Mouse (Mus musculus) CH12.LX (cell line): ENCODE results near the gene Ptpn21. TPM values are rescaled to one million over a fixed set of nuclear protein-coding genes. Genes with fewer than 3 reads are reported as not detected.

Experiments
- DNase-seq: peaks from one replicate; pipeline ENCODE4 v3.0.0-alpha.2; 2013; ENCODE audit errors: extremely low read depth
- H3K27ac ChIP-seq: 2 replicates; pipeline ENCODE4 v1.5.1; 2012; ENCODE audit warnings: low read depth, mild to moderate bottlenecking, control low read depth, moderate library complexity; ENCODE audit not compliant: insufficient read depth
- H3K27me3 ChIP-seq: replicated peaks from 2 replicates; pipeline ENCODE3; 2012; ENCODE audit warnings: inconsistent platforms
- H3K36me3 ChIP-seq, 2 experiments: replicated peaks in 1 of 2; 2 replicates each; pipeline versions ENCODE3 to v1.6.1; 2012; ENCODE audit warnings: inconsistent platforms in 1 of 2, low read length in 1 of 2, mild to moderate bottlenecking in 1 of 2, mixed read lengths in 1 of 2, moderate library complexity in 1 of 2; ENCODE audit not compliant: control insufficient read depth in 1 of 2, insufficient read depth in 1 of 2
- H3K4me1 ChIP-seq, 2 experiments: 2 replicates each; pipeline ENCODE4 v1.6.1; 2012; ENCODE audit warnings: inconsistent platforms in 1 of 2, moderate library complexity in 1 of 2; ENCODE audit not compliant: insufficient read depth in 2 of 2, control insufficient read depth in 1 of 2
- H3K4me2 ChIP-seq: 2 replicates; pipeline ENCODE4 v1.6.1; 2012; ENCODE audit warnings: low read depth, mild to moderate bottlenecking, control low read depth; ENCODE audit not compliant: poor library complexity, insufficient read depth, severe bottlenecking
- H3K4me3 ChIP-seq, 3 experiments: fragments of 150-350 bp in 1 of 3; sonication (generic) in 1 of 3; replicated peaks in 1 of 3; 2 replicates each; pipeline versions ENCODE3 to v1.5.1; 2011 to 2012; ENCODE audit warnings: low read depth in 2 of 3, low read length in 2 of 3, mild to moderate bottlenecking in 2 of 3, moderate library complexity in 2 of 3, control low read depth in 1 of 3, improper control_type of control experiment in 1 of 3, inconsistent platforms in 1 of 3, mixed read lengths in 1 of 3; ENCODE audit not compliant: poor library complexity in 1 of 3
- H3K79me2 ChIP-seq: replicated peaks from 2 replicates; pipeline ENCODE4 v1.6.1; 2012; ENCODE audit warnings: mild to moderate bottlenecking, moderate library complexity; ENCODE audit not compliant: control insufficient read depth, poor library complexity, insufficient read depth, severe bottlenecking; ENCODE audit errors: extremely low read depth
- H3K9ac ChIP-seq: 2 replicates; pipeline ENCODE4 v1.6.1; 2012; ENCODE audit warnings: low read depth, mild to moderate bottlenecking, control low read depth, moderate library complexity; ENCODE audit not compliant: insufficient read depth
- H3K9me3 ChIP-seq: replicated peaks from 2 replicates; pipeline ENCODE3; 2012; ENCODE audit warnings: low read length, inconsistent platforms, mixed read lengths
- CHD2 ChIP-seq: IDR thresholded peaks from 2 replicates; pipeline ENCODE4 v1.6.1; 2011; ENCODE audit warnings: low read length, improper control_type of control experiment
- CTCF ChIP-seq, 2 experiments: IDR thresholded peaks in 1 of 2; conservative IDR thresholded peaks in 1 of 2; 2 replicates each; pipeline ENCODE4 v1.5.1; 2011 to 2012; ENCODE audit warnings: low read depth in 2 of 2, low read length in 2 of 2, improper control_type of control experiment in 1 of 2, inconsistent platforms in 1 of 2, mild to moderate bottlenecking in 1 of 2, moderate library complexity in 1 of 2
- EP300 ChIP-seq: IDR thresholded peaks from 2 replicates; pipeline ENCODE4 v1.6.1; 2011; ENCODE audit warnings: low read length, improper control_type of control experiment
- ETS1 ChIP-seq: conservative IDR thresholded peaks from 2 replicates; pipeline ENCODE4 v1.6.1; 2012; ENCODE audit warnings: low read depth, mild to moderate bottlenecking, inconsistent platforms, low read length, improper control_type of control experiment, moderate library complexity
- HCFC1 ChIP-seq: IDR thresholded peaks from 2 replicates; pipeline ENCODE4 v1.6.1; 2012; ENCODE audit warnings: low read depth, mild to moderate bottlenecking, inconsistent platforms, low read length, improper control_type of control experiment
- JUN ChIP-seq: IDR thresholded peaks from 2 replicates; pipeline ENCODE4 v1.6.1; 2011; ENCODE audit warnings: low read depth, mild to moderate bottlenecking, low read length, improper control_type of control experiment, moderate library complexity; ENCODE audit not compliant: insufficient read depth
- JUND ChIP-seq: conservative IDR thresholded peaks from 2 replicates; pipeline ENCODE4 v1.6.1; 2011; ENCODE audit warnings: low read depth, low read length, improper control_type of control experiment
- MAFK ChIP-seq: IDR thresholded peaks from 2 replicates; pipeline ENCODE4 v1.6.1; 2011; ENCODE audit warnings: low read length, improper control_type of control experiment; ENCODE audit not compliant: insufficient replicate concordance
- MAZ ChIP-seq: IDR thresholded peaks from 2 replicates; pipeline ENCODE4 v1.6.1; 2012; ENCODE audit warnings: low read depth, mild to moderate bottlenecking, inconsistent platforms, low read length, improper control_type of control experiment, moderate library complexity
- MEF2A ChIP-seq: IDR thresholded peaks from 2 replicates; pipeline ENCODE4 v1.6.1; 2014; ENCODE audit warnings: low read depth, mild to moderate bottlenecking, inconsistent platforms, low read length, improper control_type of control experiment, borderline replicate concordance
- MYC ChIP-seq: IDR thresholded peaks from 2 replicates; pipeline ENCODE4 v1.6.1; 2011; ENCODE audit warnings: low read depth, mild to moderate bottlenecking, improper control_type of control experiment, low read length
- NELFE ChIP-seq: IDR thresholded peaks from 2 replicates; pipeline ENCODE4 v1.6.1; 2011; ENCODE audit warnings: low read depth, low read length, improper control_type of control experiment
- NRF1 ChIP-seq: IDR thresholded peaks from 2 replicates; pipeline ENCODE4 v1.6.1; 2014; ENCODE audit warnings: low read depth, mild to moderate bottlenecking, inconsistent platforms, low read length, improper control_type of control experiment, moderate library complexity
- PAX5 ChIP-seq: IDR thresholded peaks from 2 replicates; pipeline ENCODE4 v1.6.1; 2012; ENCODE audit warnings: low read length, inconsistent platforms, mixed read lengths
- RAD21 ChIP-seq: IDR thresholded peaks from 2 replicates; pipeline ENCODE4 v1.6.1; 2011; ENCODE audit warnings: low read depth, mild to moderate bottlenecking, low read length, improper control_type of control experiment, moderate library complexity
- RCOR1 ChIP-seq: conservative IDR thresholded peaks from 2 replicates; pipeline ENCODE4 v1.6.1; 2012; ENCODE audit warnings: low read depth, mild to moderate bottlenecking, inconsistent platforms, low read length, improper control_type of control experiment
- SIN3A ChIP-seq: IDR thresholded peaks from 2 replicates; pipeline ENCODE4 v1.6.1; 2012; ENCODE audit warnings: low read length, improper control_type of control experiment, inconsistent platforms
- SMC3 ChIP-seq: IDR thresholded peaks from 2 replicates; pipeline ENCODE4 v1.6.1; 2011; ENCODE audit warnings: low read depth, low read length, improper control_type of control experiment
- UBTF ChIP-seq: IDR thresholded peaks from 2 replicates; pipeline ENCODE4 v1.6.1; 2012; ENCODE audit warnings: low read depth, mild to moderate bottlenecking, inconsistent platforms, low read length, improper control_type of control experiment, moderate library complexity
- USF1 ChIP-seq: IDR thresholded peaks from 2 replicates; pipeline ENCODE4 v1.6.1; 2014; ENCODE audit warnings: low read depth, mild to moderate bottlenecking, inconsistent platforms, low read length, improper control_type of control experiment
- ZC3H11A ChIP-seq: IDR thresholded peaks from 2 replicates; pipeline ENCODE4 v1.6.1; 2012; ENCODE audit warnings: low read depth, mild to moderate bottlenecking, inconsistent platforms, low read length, improper control_type of control experiment
- ZKSCAN1 ChIP-seq: IDR thresholded peaks from 2 replicates; pipeline ENCODE4 v1.6.1; 2012; ENCODE audit warnings: low read depth, inconsistent platforms, low read length, improper control_type of control experiment, borderline replicate concordance
- ZMIZ1 ChIP-seq: IDR thresholded peaks from 2 replicates; pipeline ENCODE4 v1.6.1; 2012; ENCODE audit warnings: low read depth, mild to moderate bottlenecking, inconsistent platforms, low read length, improper control_type of control experiment
- dilution Hi-C: fragments of 300-500 bp; cut with MboI; formaldehyde crosslinking; loops from 2 replicates; pipeline ENCODE4 v1.14.3; 2020; ENCODE audit warnings: low sequenced_read_pairs; ENCODE audit not compliant: extremely low pct_unique_long_range_greater_than_20kb, extremely low pct_ligation_motif_present
- in situ Hi-C: fragments of 300-500 bp; cut with MboI; formaldehyde crosslinking; loops from 3 replicates; pipeline ENCODE4 v1.14.3; 2019; ENCODE audit warnings: low sequenced_read_pairs, low pct_ligation_motif_present, low pct_unique_long_range_greater_than_20kb, mixed read lengths
- polyA plus RNA-seq: library from polyadenylated mRNA; unstranded; fragments of >175 nt; gene quantifications from 2 replicates; pipeline ENCODE4 v1.2.1, GENCODE M21; 2012; ENCODE audit warnings: low read depth; ENCODE audit not compliant: insufficient read length
- total RNA-seq, 2 experiments: library from RNA; depleted of rRNA; stranded (reverse); fragments of 300-350 nt in 1 of 2; fragments of >200 nt in 1 of 2; gene quantifications; 2 replicates each; pipeline ENCODE4 v1.2.3; 2012 to 2014

Gene Ptpn21
- total and polyA plus RNA-seq, 3 experiments, result 2.2 to 5.8 (median 3.5) TPM

DNA sequence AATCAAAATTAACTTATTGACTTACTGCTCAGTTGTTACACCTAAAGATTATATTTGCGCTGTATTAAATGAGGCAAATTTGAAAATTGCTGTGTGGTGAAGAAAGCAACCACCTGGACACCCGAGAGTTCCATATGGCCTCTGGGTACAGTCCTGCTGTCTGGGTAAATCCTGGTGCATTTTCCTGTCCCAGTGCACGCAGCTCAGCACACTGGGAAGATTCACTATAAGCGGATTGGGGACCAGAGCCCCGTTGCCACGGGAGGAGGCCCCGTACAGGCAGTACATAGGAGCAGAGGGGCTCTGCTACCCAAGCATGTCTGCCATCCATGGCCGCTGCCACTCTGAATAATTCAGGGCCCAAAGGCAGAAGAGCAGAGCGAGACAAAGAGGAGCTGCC lies 35.6 kb downstream of the Ptpn21 start:
- in situ Hi-C loops (no loop called here), dilution Hi-C loops (no loop called here)
- DNase-seq, result no peak
- peaks cover 3% of the 10 kb centered on the region for H3K9me3 ChIP-seq
- TF ChIP-seq ZKSCAN1 (no peak), CHD2 (no peak), UBTF (no peak), NRF1 (no peak), ZC3H11A (no peak), SMC3 (no peak), SIN3A (no peak), JUN (no peak), ZMIZ1 (no peak), MEF2A (no peak), CTCF (conservative IDR thresholded peaks at IDR 0.05 in 1 of 2, IDR thresholded peaks at IDR 0.05 in 1 of 2; ENCODE audit: low read depth in 2 of 2, low read length in 2 of 2) (no peak), RAD21 (no peak), EP300 (no peak), JUND (no peak), MAZ (no peak), ETS1 (no peak)
- H3K27ac ChIP-seq, result no peak overlapping the region
- H3K36me3 ChIP-seq, result peaks cover 13 to 57% of the 10 kb centered on the region in 2 experiments
- H3K4me1 ChIP-seq, result no peaks in the 10 kb centered on the region
- H3K4me3 ChIP-seq, result no peak overlapping the region
- no peak overlapping the region for H3K4me2 ChIP-seq
- no peak overlapping the region for H3K9ac ChIP-seq
- H3K27me3 ChIP-seq, result no peaks in the 10 kb centered on the region
- no peaks in the 10 kb centered on the region for H3K79me2 ChIP-seq

DNA sequence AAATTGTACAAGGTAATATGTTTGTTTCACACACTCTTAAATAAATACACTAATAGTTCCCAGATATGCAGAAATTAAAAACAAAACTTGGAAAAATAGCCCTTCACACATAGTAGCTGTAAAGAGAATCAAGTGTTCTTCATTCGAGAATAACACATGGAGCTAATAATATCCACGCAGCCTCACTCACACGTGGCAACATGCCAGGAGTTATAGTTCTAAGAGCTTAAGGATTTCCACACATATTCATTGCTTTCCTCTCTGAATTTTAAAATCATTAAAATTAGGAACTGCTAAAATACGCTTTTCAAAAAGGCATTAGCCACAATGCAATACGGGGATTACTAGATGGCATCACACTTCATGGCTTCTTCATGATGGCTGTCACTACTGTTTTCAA lies 40.0 kb downstream of the Ptpn21 start:
- H3K9me3 ChIP-seq, result no peaks in the 10 kb centered on the region
- no peak overlapping the region for H3K9ac ChIP-seq
- H3K27ac ChIP-seq, result no peak overlapping the region
- dilution Hi-C loops (no loop called here), in situ Hi-C loops (no loop called here)
- H3K4me3 ChIP-seq, result no peak overlapping the region
- no peaks in the 10 kb centered on the region for H3K27me3 ChIP-seq
- no peak for DNase-seq
- peaks cover 7 to 59% of the 10 kb centered on the region in 2 experiments for H3K36me3 ChIP-seq
- H3K79me2 ChIP-seq, result no peaks in the 10 kb centered on the region
- no peaks in the 10 kb centered on the region for H3K4me1 ChIP-seq
- TF ChIP-seq ZMIZ1 (no peak), SMC3 (no peak), EP300 (no peak), USF1 (no peak), PAX5 (no peak), MAFK (no peak), UBTF (no peak), NELFE (no peak), HCFC1 (no peak), MYC (no peak), CTCF (conservative IDR thresholded peaks at IDR 0.05 in 1 of 2, IDR thresholded peaks at IDR 0.05 in 1 of 2; ENCODE audit: low read depth in 2 of 2, low read length in 2 of 2) (no peak), RCOR1 (no peak)
- H3K4me2 ChIP-seq, result no peak overlapping the region
